Mouse (Mus musculus) midbrain, embryonic 10.5 days (tissue): ENCODE data around the gene Rbm8a2. TPM values are rescaled to one million over a fixed set of nuclear protein-coding genes. Genes with fewer than 3 reads are reported as not detected.

Experiments
- DNase-seq: peaks from one replicate; pipeline ENCODE4 v3.0.0-alpha.2; 2017; ENCODE audit warnings: low spot score
- H3K27ac ChIP-seq: fragments of 300-500 bp; sonication (generic); replicated peaks from 2 replicates; pipeline ENCODE4 v1.5.1; 2016; ENCODE audit warnings: mild to moderate bottlenecking
- H3K27me3 ChIP-seq: fragments of 300-500 bp; sonication (generic); 2 replicates; pipeline ENCODE4 v1.6.1; 2016; ENCODE audit warnings: low read depth, mild to moderate bottlenecking; ENCODE audit not compliant: poor library complexity, severe bottlenecking
- H3K36me3 ChIP-seq: fragments of 300-500 bp; sonication (generic); 2 replicates; pipeline ENCODE4 v1.6.1; 2016; ENCODE audit warnings: mild to moderate bottlenecking, moderate library complexity
- H3K4me1 ChIP-seq: fragments of 300-500 bp; sonication (generic); 2 replicates; pipeline ENCODE4 v1.6.1; 2016
- H3K4me3 ChIP-seq: fragments of 300-500 bp; sonication (generic); 2 replicates; pipeline ENCODE4 v1.5.1; 2016; ENCODE audit warnings: mild to moderate bottlenecking, moderate library complexity
- H3K9me3 ChIP-seq: fragments of 300-500 bp; sonication (generic); replicated peaks from 2 replicates; pipeline ENCODE4 v1.6.1; 2016; ENCODE audit warnings: mild to moderate bottlenecking
- WGBS: fragments of 180-500 bp; shearing (Covaris S2); methylation state at CpG from one replicate; pipeline ENCODE4 v1.1.7; 2016; 5-methylcytosine and 5-hydroxymethylcytosine counted together
- polyA plus RNA-seq: library from polyadenylated mRNA; unstranded; fragments of >200 nt; fragmentation: Nextera tagmentation; extraction: Ambion mirVana; gene quantifications from 2 replicates; pipeline ENCODE4 v1.2.1, GENCODE M21; 2016

Rbm8a2 gene
- polyA plus RNA-seq, 1 experiment from 2014 or later = 0.95 TPM

GRCm38 (mm10) chr1:175970710-175971109, 8.2 kb downstream of the Rbm8a2 start:
- no peaks in the 10 kb centered on the region for H3K27me3 ChIP-seq
- WGBS = 83% methylated on average over 5 of the region's 5 CpGs
- H3K4me1 ChIP-seq = no peaks in the 10 kb centered on the region
- H3K36me3 ChIP-seq = no peaks in the 10 kb centered on the region
- H3K27ac ChIP-seq = no peak overlapping the region
- no peak overlapping the region for H3K4me3 ChIP-seq
- H3K9me3 ChIP-seq = no peaks in the 10 kb centered on the region
- no peak for DNase-seq

GRCm38 (mm10) chr1:175967004-175967745, 11.7 kb downstream of the Rbm8a2 start:
- H3K9me3 ChIP-seq = no peaks in the 10 kb centered on the region
- no peaks in the 10 kb centered on the region for H3K36me3 ChIP-seq
- WGBS = 89% methylated on average over 5 of the region's 5 CpGs
- no peaks in the 10 kb centered on the region for H3K27me3 ChIP-seq
- no peaks in the 10 kb centered on the region for H3K4me1 ChIP-seq
- no peak for DNase-seq
- no peak overlapping the region for H3K27ac ChIP-seq
- H3K4me3 ChIP-seq = no peak overlapping the region

GRCm38 (mm10) chr1:175961786-175962185, 17.1 kb downstream of the Rbm8a2 start:
- Histone ChIP-seq H3K36me3 (no peaks in the 10 kb centered on the region), H3K27ac (no peak overlapping the region), H3K4me1 (no peaks in the 10 kb centered on the region), H3K27me3 (no peaks in the 10 kb centered on the region), H3K9me3 (no peaks in the 10 kb centered on the region), H3K4me3 (no peak overlapping the region)
- 93% methylated on average over 2 of the region's 2 CpGs for whole genome bisulfite sequencing
- no peak for DNase-seq

GRCm38 (mm10) chr1:175950851-175951250, 28.1 kb downstream of the Rbm8a2 start:
- no peaks in the 10 kb centered on the region for H3K27me3 ChIP-seq
- H3K36me3 ChIP-seq = no peaks in the 10 kb centered on the region
- no peak for DNase-seq
- WGBS = 84% methylated on average over 2 of the region's 2 CpGs
- H3K4me3 ChIP-seq = no peak overlapping the region
- H3K27ac ChIP-seq = no peak overlapping the region
- no peaks in the 10 kb centered on the region for H3K4me1 ChIP-seq
- H3K9me3 ChIP-seq = no peaks in the 10 kb centered on the region

GRCm38 (mm10) chr1:175950421-175950820, 28.5 kb downstream of the Rbm8a2 start:
- Histone ChIP-seq H3K4me1 (no peaks in the 10 kb centered on the region), H3K27me3 (no peaks in the 10 kb centered on the region), H3K9me3 (no peaks in the 10 kb centered on the region), H3K4me3 (no peak overlapping the region), H3K27ac (no peak overlapping the region), H3K36me3 (no peaks in the 10 kb centered on the region)
- WGBS = 79% methylated on average over 3 of the region's 3 CpGs
- no peak for DNase-seq

- no peak overlapping the region for H3K27ac ChIP-seq
- no peaks in the 10 kb centered on the region for H3K36me3 ChIP-seq
- WGBS = 92% methylated on average over 4 of the region's 4 CpGs
- no peaks in the 10 kb centered on the region for H3K9me3 ChIP-seq
- no peak overlapping the region for H3K4me3 ChIP-seq
- DNase-seq = no peak
- H3K27me3 ChIP-seq = no peaks in the 10 kb centered on the region
- no peaks in the 10 kb centered on the region for H3K4me1 ChIP-seq
Measured at GRCm38 (mm10) chr1:175946718-175947315, 32.1 kb downstream of the Rbm8a2 start.

GRCm38 (mm10) chr1:175943168-175943567, 35.7 kb downstream of the Rbm8a2 start:
- Histone ChIP-seq H3K27ac (no peak overlapping the region), H3K4me1 (no peaks in the 10 kb centered on the region), H3K9me3 (no peaks in the 10 kb centered on the region), H3K27me3 (no peaks in the 10 kb centered on the region), H3K4me3 (no peak overlapping the region), H3K36me3 (no peaks in the 10 kb centered on the region)
- DNase-seq = no peak
- 94% methylated on average over 7 of the region's 7 CpGs for WGBS

GRCm38 (mm10) chr1:175938731-175939130, 40.2 kb downstream of the Rbm8a2 start:
- no peak for DNase-seq
- WGBS = 90% methylated on average over 3 of the region's 3 CpGs
- no peaks in the 10 kb centered on the region for H3K36me3 ChIP-seq
- H3K27me3 ChIP-seq = no peaks in the 10 kb centered on the region
- no peaks in the 10 kb centered on the region for H3K9me3 ChIP-seq
- no peaks in the 10 kb centered on the region for H3K4me1 ChIP-seq
- no peak overlapping the region for H3K4me3 ChIP-seq
- H3K27ac ChIP-seq = no peak overlapping the region

- H3K36me3 ChIP-seq = no peaks in the 10 kb centered on the region
- peak overlapping the region; percentile 35 for H3K4me3 ChIP-seq
- no peak overlapping the region for H3K27ac ChIP-seq
- H3K9me3 ChIP-seq = no peaks in the 10 kb centered on the region
- DNase-seq = peak; percentile 67
- no peaks in the 10 kb centered on the region for H3K4me1 ChIP-seq
- H3K27me3 ChIP-seq = no peaks in the 10 kb centered on the region
- WGBS = 11% methylated on average over 11 of the region's 11 CpGs
Measured at GRCm38 (mm10) chr1:175936282-175936737, 42.6 kb downstream of the Rbm8a2 start.

- H3K4me3 ChIP-seq = no peak overlapping the region
- DNase-seq = no peak
- no peaks in the 10 kb centered on the region for H3K27me3 ChIP-seq
- H3K9me3 ChIP-seq = no peaks in the 10 kb centered on the region
- WGBS = 94% methylated on average over 5 of the region's 5 CpGs
- H3K36me3 ChIP-seq = no peaks in the 10 kb centered on the region
- no peaks in the 10 kb centered on the region for H3K4me1 ChIP-seq
- H3K27ac ChIP-seq = no peak overlapping the region
Measured at GRCm38 (mm10) chr1:175931391-175931790, 47.5 kb downstream of the Rbm8a2 start.

Other genes with a start within 250 kb of the Rbm8a2 start
- 120 and 138 TPM in 2 replicates for gene Exo1, start 98.5 kb downstream of the Rbm8a2 start, polyA plus RNA-seq
- gene Gm38100, start 58.8 kb downstream of the Rbm8a2 start, polyA plus RNA-seq = 0.16 and 0.27 TPM in 2 replicates